Mouse (Mus musculus): ENCODE measurements around the gene Tdp2.

- TF ChIP-seq CTCF (conservative IDR thresholded peaks at IDR 0.05; ENCODE audit: insufficient read depth, insufficient read length, low read depth, low read length) = no peak
- no peak for TF ChIP-seq POLR2A (IDR thresholded peaks at IDR 0.05; ENCODE audit: low read depth, low read length)
Measured at GRCm38 (mm10) chr13:24814616-24815015, 16.9 kb upstream of the Tdp2 start.
